Mouse (Mus musculus) cerebellum, adult 11-12 months (tissue): ENCODE measurements around the gene Cfap65.
A peak's percentile ranks its signal among the peaks of the same experiment; 100 is the strongest.

Experiments
- DNase-seq: peaks from one replicate; pipeline ENCODE4 v3.0.0; 2022

Gene Cfap65

GRCm38 (mm10) chr1:74936221-74936830 is 927 bp upstream of the Cfap65 start:
- no peak for DNase-seq

GRCm38 (mm10) chr1:74927621-74928296 is 7.6 kb downstream of the Cfap65 start:
- no peak for DNase-seq

DNA sequence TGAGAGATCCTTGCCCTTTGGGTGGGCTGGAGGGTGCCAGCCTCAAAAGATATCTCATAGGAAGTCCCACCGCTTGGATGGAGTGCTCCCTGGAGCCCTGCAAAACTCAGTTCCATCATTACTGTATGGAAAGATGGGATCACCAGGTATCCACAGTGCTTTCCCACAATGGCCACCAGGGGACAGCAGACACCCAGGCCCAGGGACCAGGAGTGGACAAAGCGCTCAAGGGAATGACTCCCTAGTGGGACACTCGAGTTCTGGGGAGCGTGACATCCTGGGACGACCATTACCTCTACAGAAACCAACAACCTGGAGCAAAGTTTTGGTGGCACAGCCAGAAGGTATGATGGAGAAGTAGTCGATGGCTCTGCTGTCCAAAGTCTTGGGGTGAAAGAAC is 8.7 kb downstream of the Cfap65 start:
- DNase-seq, result no peak

GRCm38 (mm10) chr1:74924464-74924863 is 10.9 kb downstream of the Cfap65 start:
- no peak for DNase-seq

GRCm38 (mm10) chr1:74915706-74916105 is 19.7 kb downstream of the Cfap65 start:
- no peak for DNase-seq

- DNase-seq, result no peak
These were observed 33.2 kb downstream of the Cfap65 start for GRCm38 (mm10) chr1:74902191-74902590.

- DNase-seq, result peak; percentile 22
These were observed 33.7 kb downstream of the Cfap65 start for GRCm38 (mm10) chr1:74901686-74902085.

GRCm38 (mm10) chr1:74900341-74901285 is 34.8 kb downstream of the Cfap65 start:
- no peak for DNase-seq

GRCm38 (mm10) chr1:74898656-74899431 is 36.6 kb downstream of the Cfap65 start:
- DNase-seq, result no peak

DNA sequence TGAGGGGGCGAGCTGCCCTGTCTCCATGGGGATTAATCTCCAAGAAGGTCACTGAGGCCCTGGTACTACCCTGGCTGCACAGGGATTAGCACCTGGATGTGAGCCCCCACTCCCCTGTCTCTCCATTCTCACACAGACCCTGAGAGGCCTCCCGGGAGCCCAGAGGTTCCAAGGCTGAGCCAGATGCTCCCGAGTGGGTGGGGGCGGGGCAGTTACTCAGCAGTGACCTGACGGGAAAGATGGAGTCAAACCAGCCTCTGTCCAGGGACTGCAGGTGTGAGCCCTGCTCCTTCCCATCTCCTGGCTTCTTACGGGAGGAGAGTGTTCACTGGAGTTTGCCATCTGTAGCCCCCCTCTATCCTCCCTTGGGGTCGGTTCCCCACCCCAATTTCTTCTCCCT is 37.4 kb downstream of the Cfap65 start:
- DNase-seq, result no peak

- peak; percentile 42 for DNase-seq
These were observed 40.4 kb downstream of the Cfap65 start for GRCm38 (mm10) chr1:74894966-74895365.

GRCm38 (mm10) chr1:74893134-74893855 is 42.1 kb downstream of the Cfap65 start, which contains the start of gene Cryba2:
TSS of gene Cryba2 (minus strand) at chr1:74893143.
- peak; percentile 28 for DNase-seq

DNA sequence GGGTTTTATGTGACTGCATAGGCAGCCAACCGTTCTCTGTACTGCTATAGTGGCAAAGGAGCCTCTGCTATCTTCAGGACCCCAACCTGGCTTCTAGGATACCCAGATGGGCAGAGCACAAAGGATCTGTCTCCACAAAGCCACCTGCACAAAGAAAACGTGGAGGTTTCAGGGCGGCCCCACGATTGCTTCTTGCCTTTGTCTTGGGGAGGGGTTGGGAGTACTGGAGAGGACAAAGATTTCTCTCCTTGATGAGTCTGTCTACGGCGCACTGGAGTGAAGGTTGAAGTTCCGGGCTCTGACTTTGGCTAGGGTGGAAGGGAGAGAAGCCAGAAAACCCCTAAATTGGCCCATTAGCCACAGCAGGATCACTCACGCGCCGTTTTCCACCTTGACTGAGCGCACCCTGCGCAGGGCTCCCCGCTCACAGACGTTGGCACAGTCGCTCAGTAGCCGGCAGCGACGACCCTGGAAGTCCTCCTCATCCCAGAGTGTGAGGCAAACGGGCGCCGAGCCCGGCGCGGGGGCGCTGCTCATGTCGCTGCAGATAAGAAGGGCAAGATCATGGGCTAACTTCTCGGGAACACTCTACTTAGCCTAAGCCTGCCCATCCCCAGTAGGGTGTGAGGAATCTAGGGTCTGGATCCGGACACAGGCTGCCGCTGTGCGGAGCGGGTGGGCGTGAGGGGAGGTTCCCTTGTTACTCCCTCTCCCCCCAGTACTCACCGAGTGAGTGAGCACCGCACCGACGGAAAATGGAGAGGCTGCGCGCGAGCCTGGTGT is 42.9 kb downstream of the Cfap65 start:
- DNase-seq, result no peak

DNA sequence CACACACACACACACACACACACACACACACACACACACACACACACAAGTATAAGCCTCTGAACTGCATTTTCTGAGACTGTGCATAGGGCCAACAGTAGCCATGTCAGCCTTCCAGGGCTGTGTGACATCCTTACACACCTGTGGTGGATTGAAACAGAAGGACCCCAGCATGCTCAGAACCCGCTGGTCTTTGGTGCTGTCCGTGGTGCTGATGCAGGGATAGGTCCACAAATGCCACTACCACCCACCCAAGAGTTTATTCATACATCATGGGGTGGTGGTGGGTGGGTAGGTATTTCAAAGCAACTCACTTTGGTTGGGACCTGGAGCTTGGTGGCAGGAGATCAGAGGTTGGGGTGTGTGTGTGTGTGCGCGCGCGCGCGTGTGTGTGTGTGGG is 43.9 kb downstream of the Cfap65 start:
- no peak for DNase-seq

- no peak for DNase-seq
These were observed 49.9 kb downstream of the Cfap65 start, which contains the start of gene Fev for GRCm38 (mm10) chr1:74885369-74886042. TSS of gene Fev (minus strand) at chr1:74885419.

GRCm38 (mm10) chr1:74884196-74885141 is 50.9 kb downstream of the Cfap65 start:
- DNase-seq, result no peak

DNA sequence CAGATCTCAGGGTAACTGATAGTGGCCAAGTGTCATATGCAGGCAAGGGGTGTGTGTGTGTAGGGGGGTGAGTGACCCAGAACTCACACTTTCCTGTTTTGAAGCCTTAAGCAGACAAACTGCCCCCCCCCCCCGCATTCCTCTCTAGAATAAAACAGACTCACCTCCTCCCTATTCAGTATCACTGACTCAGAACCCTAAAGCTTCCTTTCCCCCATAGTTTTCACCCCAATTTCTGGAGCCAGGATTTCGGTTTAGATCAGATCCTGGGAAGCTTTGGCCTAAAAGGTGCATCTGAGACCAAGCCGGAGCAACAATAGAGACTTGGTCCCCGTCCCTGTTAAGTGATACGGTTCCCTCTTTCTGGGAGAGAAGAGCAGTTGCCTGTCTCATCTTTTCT is 52.0 kb downstream of the Cfap65 start:
- no peak for DNase-seq

DNA sequence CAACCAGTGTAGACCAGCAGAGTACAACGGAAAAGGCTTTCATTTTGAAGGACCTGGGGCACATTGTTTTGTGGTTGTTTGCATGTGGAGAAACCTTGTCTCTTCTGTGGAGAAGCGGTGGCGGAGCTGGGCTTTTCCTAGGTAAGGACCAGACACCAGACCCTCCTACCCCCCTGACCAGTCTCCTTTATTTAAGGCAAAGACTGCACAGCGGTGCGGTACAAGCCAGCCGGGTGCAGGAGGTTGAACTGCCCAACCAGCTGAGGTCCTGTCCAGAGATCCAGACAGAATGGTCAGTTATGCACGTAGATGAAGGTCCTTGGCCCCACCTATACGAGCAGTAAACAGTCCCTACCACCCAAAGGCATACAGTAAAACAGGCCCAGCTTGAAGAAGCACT is 52.6 kb downstream of the Cfap65 start:
- no peak for DNase-seq

GRCm38 (mm10) chr1:74882055-74882734 is 53.2 kb downstream of the Cfap65 start:
- peak; percentile 16 for DNase-seq
